Mouse (Mus musculus): Measurements from ENCODE around the gene Smok3b.

GRCm38 (mm10) chr5:138088366-138088765, 67.1 kb downstream of the Smok3b start:
- TF ChIP-seq POLR2A (IDR thresholded peaks at IDR 0.05; ENCODE audit: control insufficient read depth, extremely low read depth, insufficient read depth, low read length, poor library complexity) (no peak), CTCF (IDR thresholded peaks at IDR 0.05; ENCODE audit: borderline replicate concordance, control insufficient read depth, extremely low read depth, insufficient read depth, low read length, poor library complexity) (no peak)
